Mouse (Mus musculus): ENCODE results near the gene Scn2a.

DNA sequence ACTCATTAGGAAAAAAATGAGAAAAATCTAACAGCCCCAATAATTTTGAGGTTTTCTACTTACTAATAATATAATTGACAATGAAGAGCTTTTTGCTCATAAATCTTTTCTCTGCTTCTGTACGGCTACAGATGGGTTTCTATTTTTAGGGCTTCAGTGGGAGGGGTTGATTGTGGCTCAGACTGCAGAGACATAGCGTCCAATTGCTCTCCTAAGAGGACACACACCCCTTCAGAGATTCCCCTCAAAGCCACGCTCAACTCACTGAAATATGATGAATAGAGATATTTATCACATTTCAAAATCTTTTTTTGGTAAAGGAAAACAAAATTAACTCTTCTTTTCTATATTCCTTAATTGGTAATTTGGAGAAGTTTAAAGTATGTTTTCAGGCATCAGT, 64.6 kb downstream of the Scn2a start:
- TF ChIP-seq RAD21 (IDR thresholded peaks at IDR 0.05; ENCODE audit: low read depth, low read length) (no peak), POLR2A (IDR thresholded peaks at IDR 0.05; ENCODE audit: control insufficient read depth in 1 of 2, insufficient read depth in 1 of 2, low read depth in 1 of 2, low read length in 2 of 2, poor library complexity in 1 of 2) (no peak), HCFC1 (IDR thresholded peaks at IDR 0.05; ENCODE audit: low read depth, low read length) (no peak), CTCF (IDR thresholded peaks at IDR 0.05 in 2 of 3, conservative IDR thresholded peaks at IDR 0.05 in 1 of 3; ENCODE audit: control insufficient read depth in 1 of 3, insufficient read depth in 1 of 3, low read depth in 2 of 3, low read length in 3 of 3, poor library complexity in 1 of 3, severe bottlenecking in 1 of 3) (no peak), RCOR1 (IDR thresholded peaks at IDR 0.05; ENCODE audit: low read depth, low read length) (no peak), ZMIZ1 (IDR thresholded peaks at IDR 0.05; ENCODE audit: low read depth, low read length) (no peak), JUND (IDR thresholded peaks at IDR 0.05; ENCODE audit: low read depth, low read length) (no peak), TAL1 (IDR thresholded peaks at IDR 0.05; ENCODE audit: low read length) (no peak), CHD1 (IDR thresholded peaks at IDR 0.05; ENCODE audit: low read depth, low read length) (no peak), MAX (IDR thresholded peaks at IDR 0.05; ENCODE audit: low read length) (no peak), POLR2AphosphoS2 (IDR thresholded peaks at IDR 0.05; ENCODE audit: low read length) (no peak), EP300 (IDR thresholded peaks at IDR 0.05; ENCODE audit: low read depth in 1 of 2, low read length in 2 of 2) (no peak), BHLHE40 (IDR thresholded peaks at IDR 0.05; ENCODE audit: borderline replicate concordance, low read depth, low read length) (no peak)

All from MEL (cell line).